Mouse (Mus musculus) kidney, adult 2 months (tissue): ENCODE measurements around the gene Vmn1r104. TPM values are rescaled to one million over a fixed set of nuclear protein-coding genes. Genes with fewer than 3 reads are reported as not detected.
"Not testable (repeated sequence)": the region's sequence is repeated elsewhere in the genome, so short reads cannot be mapped to it uniquely, and the experiment has no call there.

Source experiments
- DNase-seq: peaks from one replicate; pipeline ENCODE4 v3.0.0; 2021
- H3K27ac ChIP-seq: fragments of 200-500 bp; 2 replicates; pipeline ENCODE4 v1.5.1; 2012; ENCODE audit warnings: low read depth, low read length, control low read depth, inconsistent platforms; ENCODE audit not compliant: insufficient read depth
- H3K27me3 ChIP-seq: fragments of 200-500 bp; replicated peaks from 2 replicates; pipeline ENCODE4 v1.6.1; 2012; ENCODE audit warnings: mild to moderate bottlenecking, moderate library complexity, low read length, inconsistent platforms; ENCODE audit not compliant: control insufficient read depth, insufficient read depth
- H3K36me3 ChIP-seq: fragments of 200-500 bp; 2 replicates; pipeline ENCODE4 v1.6.1; 2012; ENCODE audit warnings: mild to moderate bottlenecking, moderate library complexity, low read length, inconsistent platforms; ENCODE audit not compliant: control insufficient read depth, insufficient read depth
- H3K4me1 ChIP-seq: fragments of 200-500 bp; 2 replicates; pipeline ENCODE4 v1.6.1; 2011; ENCODE audit warnings: low read length; ENCODE audit not compliant: control insufficient read depth, insufficient read depth
- H3K4me3 ChIP-seq: fragments of 200-500 bp; 2 replicates; pipeline ENCODE4 v1.5.1; 2011; ENCODE audit warnings: mild to moderate bottlenecking, low read depth, low read length, control low read depth; ENCODE audit not compliant: insufficient read depth
- WGBS: fragments of 180-500 bp; shearing (Covaris S2); methylation state at CpG from one replicate; pipeline ENCODE4 v1.1.7; 2018; 5-methylcytosine and 5-hydroxymethylcytosine counted together
- polyA plus RNA-seq: library from polyadenylated mRNA; depleted of rRNA; stranded (reverse); fragments of >200 nt; gene quantifications from 2 replicates; pipeline ENCODE4 v1.2.3, GENCODE M21; 2012; rRNA removed

Gene Vmn1r104
- not detected in 2 replicates for polyA plus RNA-seq

DNA sequence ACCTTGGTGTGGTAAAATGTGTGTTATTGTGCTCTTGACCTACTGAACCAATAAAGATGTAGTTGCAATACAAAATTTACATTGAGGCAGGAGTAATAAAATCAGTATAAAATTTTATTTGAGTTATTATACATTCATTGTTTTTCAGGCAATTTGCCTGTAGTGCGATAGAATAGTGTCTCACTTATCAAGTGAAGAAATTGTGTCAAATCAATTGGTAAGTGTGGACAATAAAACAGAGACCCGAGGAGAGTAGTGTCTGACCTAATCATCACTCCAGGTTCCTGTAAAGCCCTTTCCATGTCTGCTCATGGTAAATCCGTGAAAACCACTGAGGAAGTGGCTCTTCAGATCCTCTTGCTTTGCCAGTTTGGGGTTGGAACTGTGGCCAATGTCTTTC, at the start of gene Vmn1r104:
TSS of gene Vmn1r104 (plus strand) at position 301 of the 400 bp plus-strand sequence.
- not testable (repeated sequence) for H3K4me3 ChIP-seq, H3K36me3 ChIP-seq, DNase-seq, H3K27ac ChIP-seq, H3K27me3 ChIP-seq, H3K4me1 ChIP-seq
- WGBS = no CpG with 5 or more reads among the region's 3 CpGs

DNA sequence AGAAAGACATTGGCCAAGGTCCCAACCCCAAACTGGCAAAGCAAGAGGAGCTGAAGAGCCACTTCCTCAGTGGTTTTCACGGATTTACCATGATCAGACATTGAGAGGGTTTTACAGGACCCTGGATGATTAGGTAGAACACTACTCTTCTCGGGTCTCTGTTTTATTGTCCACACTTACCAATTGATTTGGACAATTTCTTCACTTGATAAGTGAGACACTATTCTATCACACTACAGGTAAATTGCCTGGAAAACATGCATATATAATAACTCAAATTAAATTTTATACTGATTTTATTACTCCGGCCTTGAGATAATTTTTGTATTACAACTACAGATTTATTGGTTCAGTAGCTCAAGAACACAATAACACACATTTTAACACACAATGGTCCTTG, 23.2 kb upstream of the Vmn1r104 start, which contains the start of gene Vmn1r103:
TSS of gene Vmn1r103 (minus strand) at position 101 of the 400 bp plus-strand sequence.
- not testable (repeated sequence) for H3K36me3 ChIP-seq, H3K27ac ChIP-seq, H3K27me3 ChIP-seq, DNase-seq, H3K4me3 ChIP-seq, H3K4me1 ChIP-seq
- no CpG with 5 or more reads among the region's 3 CpGs for WGBS

DNA sequence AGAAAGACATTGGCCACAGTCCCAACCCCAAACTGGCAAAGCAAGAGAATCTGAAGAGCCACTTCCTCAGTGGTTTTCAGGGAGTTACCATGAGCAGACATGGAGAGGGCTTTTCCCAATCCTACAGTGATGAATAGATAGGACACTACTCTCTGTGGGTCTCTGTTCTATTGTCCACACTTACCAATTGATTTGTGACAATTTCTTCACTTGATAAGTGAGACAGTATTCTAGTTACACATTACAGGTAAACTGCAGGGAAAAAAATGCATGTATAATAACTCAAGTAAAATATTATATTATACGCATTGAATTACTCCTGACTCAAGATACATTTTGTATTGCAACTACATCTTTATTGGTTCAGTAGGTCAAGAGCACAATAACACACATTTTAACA, 12.0 kb downstream of the Vmn1r104 start, which contains the start of gene Gm5726:
TSS of gene Gm5726 (minus strand) at position 101 of the 400 bp plus-strand sequence.
- H3K4me1 ChIP-seq, DNase-seq, H3K27ac ChIP-seq, H3K27me3 ChIP-seq, H3K4me3 ChIP-seq, H3K36me3 ChIP-seq: not testable (repeated sequence)
- WGBS = no CpG with 5 or more reads among the region's 1 CpGs

DNA sequence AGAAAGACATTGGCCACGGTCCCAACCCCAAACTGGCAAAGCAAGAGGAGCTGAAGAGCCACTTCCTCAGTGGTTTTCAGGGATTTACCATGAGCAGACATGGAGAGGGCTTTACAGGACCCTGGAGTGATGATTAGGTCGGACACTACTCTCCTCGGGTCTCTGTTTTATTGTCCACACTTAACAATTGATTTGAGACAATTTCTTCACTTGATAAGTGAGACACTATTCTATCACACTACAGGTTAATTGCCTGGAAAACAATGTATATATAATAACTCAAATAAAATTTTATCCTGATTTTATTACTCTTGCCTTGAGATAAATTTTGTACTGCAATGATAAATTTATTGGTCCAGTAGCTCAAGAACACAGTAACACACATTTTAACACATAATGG, 42.5 kb downstream of the Vmn1r104 start, which contains the start of gene Gm4141:
TSS of gene Gm4141 (minus strand) at position 101 of the 400 bp plus-strand sequence.
- H3K27ac ChIP-seq, H3K27me3 ChIP-seq, DNase-seq, H3K36me3 ChIP-seq, H3K4me1 ChIP-seq, H3K4me3 ChIP-seq: not testable (repeated sequence)
- WGBS = no CpG with 5 or more reads among the region's 3 CpGs

Other genes with a start within 250 kb of the Vmn1r104 start
- not detected in 2 replicates for gene Gm4133, start 199.8 kb upstream of the Vmn1r104 start, polyA plus RNA-seq
- not detected in 2 replicates for gene Gm5728, start 158.4 kb upstream of the Vmn1r104 start, polyA plus RNA-seq
- gene Vmn1r100, start 115.9 kb upstream of the Vmn1r104 start, polyA plus RNA-seq = not detected in 2 replicates
- gene Vmn1r101, start 91.2 kb upstream of the Vmn1r104 start, polyA plus RNA-seq = not detected in 2 replicates
- gene Gm10670, start 58.9 kb upstream of the Vmn1r104 start, polyA plus RNA-seq = not detected in 2 replicates
- gene Vmn1r103, start 23.3 kb upstream of the Vmn1r104 start, polyA plus RNA-seq = not detected in 2 replicates
- gene Gm5726, start 11.9 kb downstream of the Vmn1r104 start, polyA plus RNA-seq = not detected in 2 replicates
- gene Gm4141, start 42.4 kb downstream of the Vmn1r104 start, polyA plus RNA-seq = not detected in 2 replicates
- gene Gm4513, start 65.2 kb downstream of the Vmn1r104 start, polyA plus RNA-seq = not detected in 2 replicates
- not detected in 2 replicates for gene Vmn1r107, start 135.1 kb downstream of the Vmn1r104 start, polyA plus RNA-seq
- gene Vmn1r111, start 169.4 kb downstream of the Vmn1r104 start, polyA plus RNA-seq = not detected in 2 replicates
- not detected in 2 replicates for gene Gm10668, start 196.8 kb downstream of the Vmn1r104 start, polyA plus RNA-seq
- not detected in 2 replicates for gene Vmn1r112, start 237.3 kb downstream of the Vmn1r104 start, polyA plus RNA-seq